Mouse (Mus musculus) telencephalon, adult 2 months (tissue): ENCODE measurements around the gene Sult2a8.
"Not testable (repeated sequence)": the region's sequence is repeated elsewhere in the genome, so short reads cannot be mapped to it uniquely, and the experiment has no call there.

Source experiments
- DNase-seq: peaks from one replicate; pipeline ENCODE4 v3.0.0-alpha.2; 2011; ENCODE audit warnings: low read depth, low spot score

The Sult2a8 gene

DNA sequence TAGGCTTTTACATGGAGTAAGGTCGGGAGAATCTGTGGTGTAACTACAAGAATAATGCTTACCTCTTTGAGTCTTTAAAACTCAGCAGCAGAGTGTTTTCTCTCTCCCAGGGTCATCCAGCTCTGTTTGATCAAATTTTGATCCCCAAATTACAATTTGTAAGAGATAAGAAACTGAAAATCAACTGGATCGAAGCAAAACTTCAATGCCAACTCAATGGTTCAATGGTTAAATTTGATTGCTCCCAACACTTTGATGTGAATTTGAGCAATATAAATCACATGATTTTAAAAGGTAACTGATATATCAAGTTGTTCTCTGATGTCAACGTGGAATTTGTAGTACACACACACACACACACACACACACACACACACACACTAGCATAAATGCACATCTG is at the start of gene Sult2a8:
Gene Sult2a8 (minus strand): TSS at position 236 of the 400 bp plus-strand sequence.
- DNase-seq, result no peak

DNA sequence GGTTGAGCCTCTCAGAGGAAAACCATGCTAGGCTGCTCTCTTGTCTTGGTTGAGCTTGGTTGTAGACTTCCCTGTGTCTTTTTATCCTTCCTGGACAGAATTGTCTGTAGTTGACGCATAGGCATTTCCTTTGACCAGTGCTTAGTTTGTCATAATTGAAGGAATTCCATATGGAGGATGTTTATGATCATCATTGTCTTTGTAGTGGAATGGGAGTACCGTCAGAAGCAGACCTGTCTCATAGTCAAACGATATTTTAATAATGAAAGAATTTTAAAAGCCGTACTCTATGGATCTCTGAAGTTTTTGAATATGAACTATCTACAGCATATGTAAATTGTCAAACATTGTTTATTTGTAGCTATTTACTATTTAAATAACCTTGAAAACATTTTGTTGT is 47.6 kb upstream of the Sult2a8 start, which contains the start of gene Sult2a7:
Gene Sult2a7 (minus strand): TSS at position 101 of the 400 bp plus-strand sequence.
- no peak for DNase-seq

DNA sequence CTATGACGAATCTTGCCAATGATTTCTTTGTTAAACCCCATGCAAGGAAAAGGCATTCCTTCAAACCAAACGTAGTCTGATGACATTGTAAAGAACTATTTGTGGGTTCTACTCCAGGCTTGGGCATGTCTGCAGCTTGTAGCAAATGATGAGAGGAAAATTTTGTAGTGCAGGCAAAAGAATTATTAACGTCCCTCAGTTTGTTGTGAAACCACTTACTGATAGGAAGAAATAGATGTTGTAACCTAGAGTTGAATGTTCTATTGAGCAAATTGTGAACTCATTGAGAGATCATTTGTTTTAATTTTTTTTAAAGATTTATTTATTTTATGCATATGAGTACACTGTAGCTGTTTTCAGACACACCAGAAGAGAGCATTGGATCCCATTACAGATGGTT is 46.3 kb upstream of the Sult2a8 start:
- DNase-seq, result no peak

DNA sequence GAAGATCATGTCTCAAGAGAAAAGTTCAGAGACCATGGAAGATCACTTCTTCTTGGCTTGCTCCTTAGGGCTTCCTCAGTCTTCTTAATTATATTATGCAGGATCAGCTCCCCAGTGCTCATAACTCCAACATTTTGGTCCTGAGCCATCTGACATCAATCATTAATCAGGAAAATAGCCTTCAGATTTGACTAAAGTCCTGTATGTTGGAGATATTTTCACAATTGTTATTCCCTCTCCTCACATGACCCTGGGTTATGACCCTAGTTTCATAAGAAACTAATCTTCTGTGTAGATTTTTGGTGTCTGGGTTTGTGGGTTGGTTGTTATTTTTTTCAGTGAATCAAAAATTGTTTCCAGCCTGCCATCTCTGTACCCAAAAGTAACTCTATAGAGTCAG is 7.0 kb downstream of the Sult2a8 start:
- no peak for DNase-seq

DNA sequence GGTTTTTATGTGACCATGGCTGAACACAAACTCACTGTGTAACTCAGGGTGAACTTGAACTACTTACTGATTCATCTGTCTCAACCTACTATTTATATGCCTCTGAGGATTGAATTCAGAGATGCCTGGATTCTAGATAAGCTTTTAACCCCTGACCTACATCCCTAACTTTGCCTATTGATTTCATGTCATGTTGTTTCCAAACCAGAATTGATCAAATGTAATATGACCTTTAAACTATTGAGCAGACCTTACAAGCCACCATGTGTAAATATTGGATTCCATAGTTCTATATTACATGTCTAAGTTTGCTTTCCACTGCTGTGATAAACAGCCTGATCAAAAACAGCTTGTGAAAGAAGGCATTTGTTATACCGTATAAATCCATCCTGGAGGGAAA is 8.1 kb downstream of the Sult2a8 start:
- DNase-seq, result no peak

DNA sequence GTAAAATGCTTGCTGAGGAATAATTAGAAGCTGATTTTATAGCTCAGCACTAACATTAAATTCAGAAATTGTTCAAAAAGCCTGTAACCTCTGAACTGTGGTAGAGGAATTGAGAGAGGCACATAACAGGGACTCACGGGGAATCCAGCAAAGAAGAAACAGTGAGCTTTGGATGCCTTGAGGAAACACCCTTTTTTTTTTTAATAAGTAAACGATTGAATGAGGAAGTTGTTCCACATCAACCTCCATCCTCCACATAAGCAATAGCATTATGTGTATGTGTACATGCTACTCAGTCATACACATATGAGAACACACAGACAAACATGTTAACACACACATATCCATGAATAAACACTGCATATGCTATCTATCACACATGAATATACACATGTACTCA is 8.5 kb downstream of the Sult2a8 start:
- no peak for DNase-seq

DNA sequence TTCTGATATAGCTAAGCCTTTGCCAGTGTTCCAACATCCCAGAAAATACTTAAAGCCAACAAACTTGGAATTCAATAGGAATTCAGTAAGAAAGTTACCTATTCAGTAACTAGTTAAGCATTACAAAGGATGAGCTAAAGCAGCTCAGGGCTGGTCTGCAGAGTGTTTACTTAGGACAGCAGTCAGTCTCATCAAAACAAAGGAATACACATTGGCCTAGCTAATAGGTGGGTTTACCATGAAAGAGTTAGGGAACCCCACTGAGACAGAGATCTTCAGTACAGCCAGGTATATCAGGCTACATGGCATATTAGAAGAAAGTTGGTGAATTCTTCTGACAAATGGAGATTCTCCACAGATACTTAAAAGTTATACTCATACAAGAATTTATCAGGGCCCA is 47.2 kb downstream of the Sult2a8 start:
- DNase-seq, result not testable (repeated sequence)

DNA sequence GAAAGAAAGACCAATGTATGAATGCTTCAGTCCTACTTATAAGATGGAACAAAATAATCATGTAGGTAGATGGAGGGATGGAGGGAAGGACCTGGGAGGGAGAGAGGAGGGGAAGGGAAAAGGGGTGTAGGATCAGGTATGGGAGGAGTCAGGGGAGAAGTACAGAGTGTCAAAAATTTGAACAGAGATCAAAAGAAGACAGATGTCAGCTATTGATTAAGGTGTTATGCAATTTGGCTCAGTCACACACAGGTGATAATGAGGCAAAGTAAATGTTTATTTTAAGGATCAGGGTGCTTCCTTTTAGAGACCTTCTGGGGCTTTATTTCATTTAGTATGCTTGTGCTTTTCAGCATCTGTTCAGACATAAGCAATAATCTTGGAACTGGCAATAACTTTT is 50.1 kb downstream of the Sult2a8 start:
- DNase-seq, result no peak
